Mouse (Mus musculus): ENCODE measurements around the gene Acsl1.

Acsl1 gene

GRCm38 (mm10) chr8:46475404-46475803 lies 4.6 kb downstream of the Acsl1 start:
- DNase-seq (ENCODE audit: low spot score in 2 of 2): no peak

- DNase-seq (ENCODE audit: low spot score in 2 of 2): peak in 1 of 2 experiments; percentile 56
These were observed 5.1 kb downstream of the Acsl1 start for GRCm38 (mm10) chr8:46475942-46476341.

- DNase-seq (ENCODE audit: low spot score in 2 of 2): peak in 1 of 2 experiments; percentile 63
These were observed 7.1 kb downstream of the Acsl1 start for GRCm38 (mm10) chr8:46477747-46478458.

- no peak for DNase-seq (ENCODE audit: low spot score in 2 of 2)
These were observed 7.9 kb downstream of the Acsl1 start for GRCm38 (mm10) chr8:46478783-46479182.

GRCm38 (mm10) chr8:46479794-46480532 lies 9.1 kb downstream of the Acsl1 start:
- peak; percentile 12 to 58 for DNase-seq (ENCODE audit: low spot score in 2 of 2)

GRCm38 (mm10) chr8:46480533-46480900 lies 9.7 kb downstream of the Acsl1 start:
- DNase-seq (ENCODE audit: low spot score in 2 of 2): peak in 1 of 2 experiments; percentile 56

DNA sequence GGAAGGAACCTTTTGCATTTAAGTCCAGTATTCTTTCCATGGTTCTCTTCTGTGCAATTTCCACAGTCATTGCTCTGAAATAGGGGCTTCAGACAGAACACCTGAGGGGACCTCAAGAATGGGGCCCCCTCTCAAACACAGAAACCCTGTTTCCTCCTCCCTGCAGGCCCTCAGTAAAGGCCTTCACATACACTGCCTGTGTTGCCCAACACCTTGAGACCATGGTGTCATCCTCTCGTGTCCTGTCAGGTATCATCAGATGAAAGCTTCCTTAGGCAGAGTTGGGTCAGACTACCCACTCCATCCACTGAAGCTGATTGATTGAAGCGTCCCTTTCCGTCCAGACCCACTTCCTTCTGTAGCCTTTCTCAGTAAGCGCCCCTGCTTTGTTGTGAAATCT lies 11.9 kb downstream of the Acsl1 start:
- peak; percentile 9 to 55 for DNase-seq (ENCODE audit: low spot score in 2 of 2)

- DNase-seq (ENCODE audit: low spot score in 2 of 2): peak in 1 of 2 experiments; percentile 5
These were observed 12.4 kb downstream of the Acsl1 start for GRCm38 (mm10) chr8:46483247-46483646.

DNA sequence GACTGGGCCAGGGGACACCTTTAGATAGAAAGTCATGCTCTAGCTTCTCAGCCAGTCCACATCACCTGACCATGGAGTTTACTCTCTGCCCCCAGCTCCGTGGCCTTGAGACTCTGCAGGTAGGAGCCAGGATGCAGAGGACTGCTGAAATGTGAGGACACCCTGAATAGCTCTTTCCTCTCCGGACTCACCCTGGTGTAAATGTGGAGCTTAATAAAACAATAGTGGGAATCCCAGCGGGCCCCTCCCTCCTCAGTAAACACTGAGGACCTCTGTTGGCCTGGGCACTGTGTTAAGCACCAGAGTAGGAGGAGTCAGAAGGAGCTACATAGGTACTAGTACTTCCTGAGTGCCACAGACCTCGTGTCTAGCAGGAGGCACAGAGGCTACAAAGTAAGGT lies 13.2 kb downstream of the Acsl1 start:
- DNase-seq (ENCODE audit: low spot score in 2 of 2): peak in 1 of 2 experiments; percentile 11

DNA sequence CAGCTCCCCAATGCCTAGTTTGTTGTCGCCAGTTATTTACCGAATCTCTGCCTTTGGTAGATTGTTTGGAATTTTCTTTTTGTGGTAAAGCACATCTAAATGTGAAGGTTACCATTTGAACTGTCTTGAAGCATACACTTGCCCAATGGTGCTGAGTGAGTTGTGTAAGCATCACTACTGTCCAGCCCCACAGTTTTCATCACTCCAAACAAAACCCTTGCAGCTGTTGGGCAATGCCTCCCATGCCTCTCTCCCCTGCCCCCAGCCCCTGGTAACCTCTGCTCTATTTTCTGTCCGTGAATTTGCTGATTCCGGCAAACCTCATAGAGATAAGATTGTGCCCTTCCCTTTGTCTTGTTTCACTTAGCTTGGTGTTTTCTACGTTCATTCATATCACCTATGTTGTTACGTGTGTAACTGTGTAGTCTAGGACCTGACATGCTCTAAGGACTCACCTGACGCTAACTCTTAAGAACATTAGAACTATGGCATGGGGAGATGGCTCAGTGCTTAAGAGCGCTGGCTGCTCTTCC lies 14.2 kb downstream of the Acsl1 start:
- peak; percentile 16 to 59 for DNase-seq (ENCODE audit: low spot score in 2 of 2)

DNA sequence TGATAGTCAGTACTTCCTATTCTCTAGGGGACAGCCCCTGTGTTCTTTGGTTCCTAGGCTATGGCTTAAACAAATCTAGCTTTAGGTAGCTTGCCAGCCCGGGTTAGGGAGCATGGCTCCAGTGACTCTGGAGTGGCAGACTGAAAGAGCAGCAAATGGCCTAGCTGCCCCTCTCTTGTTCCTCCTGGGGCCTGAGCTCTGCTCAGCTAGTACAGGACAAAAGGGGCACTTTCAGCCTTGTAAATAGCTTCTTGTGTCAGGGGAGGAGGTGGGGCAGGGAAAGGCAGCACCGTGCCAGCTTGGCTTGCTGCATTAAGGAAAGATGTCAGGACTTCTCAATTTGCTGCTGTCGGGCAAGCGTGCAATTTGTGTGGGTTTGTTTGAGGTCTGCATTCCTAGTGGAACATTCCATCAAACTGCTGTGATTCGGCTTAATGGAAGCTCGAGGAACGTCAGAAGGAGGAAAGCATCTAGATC lies 17.3 kb downstream of the Acsl1 start:
- peak in 1 of 2 experiments; percentile 55 for DNase-seq (ENCODE audit: low spot score in 2 of 2)

DNA sequence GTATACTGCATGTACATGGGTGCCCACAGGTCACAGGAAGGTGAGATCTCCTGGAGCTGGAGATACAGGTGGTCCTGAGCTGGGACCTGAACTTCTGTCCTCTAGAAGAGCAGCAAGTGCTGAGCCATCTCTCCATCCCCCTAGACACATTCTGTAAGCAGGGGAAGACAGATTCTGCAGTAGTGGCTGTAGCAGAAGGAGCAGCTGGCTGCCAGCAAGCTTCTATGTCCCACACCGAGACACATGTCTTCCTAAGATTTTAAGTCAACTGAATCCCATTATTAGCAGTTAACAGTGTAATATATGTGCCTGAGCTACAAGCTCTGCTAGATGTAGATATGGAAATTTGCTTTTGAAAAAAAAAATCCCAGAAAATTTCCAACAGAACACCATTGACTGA lies 18.4 kb downstream of the Acsl1 start:
- DNase-seq (ENCODE audit: low spot score in 2 of 2): no peak

DNA sequence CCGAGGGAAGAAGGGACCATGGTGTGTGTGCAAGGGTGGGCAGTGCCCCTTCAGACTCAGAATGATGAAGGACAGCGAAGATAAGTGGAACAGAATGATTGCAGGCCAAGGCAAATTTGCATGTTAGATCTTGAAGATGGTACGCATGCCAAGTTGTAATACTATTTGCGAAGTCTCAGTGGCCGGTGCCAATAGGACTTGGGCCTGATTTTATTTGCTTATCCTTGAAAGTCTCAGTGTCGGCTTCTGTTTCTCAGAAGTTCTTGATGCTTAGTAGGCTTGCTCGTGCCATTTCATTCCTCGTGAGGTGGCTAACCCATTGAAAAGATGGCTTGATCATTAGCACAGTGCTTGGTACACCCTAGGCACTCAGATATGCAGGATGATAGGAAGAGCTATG lies 19.4 kb downstream of the Acsl1 start:
- no peak for DNase-seq (ENCODE audit: low spot score in 2 of 2)

DNA sequence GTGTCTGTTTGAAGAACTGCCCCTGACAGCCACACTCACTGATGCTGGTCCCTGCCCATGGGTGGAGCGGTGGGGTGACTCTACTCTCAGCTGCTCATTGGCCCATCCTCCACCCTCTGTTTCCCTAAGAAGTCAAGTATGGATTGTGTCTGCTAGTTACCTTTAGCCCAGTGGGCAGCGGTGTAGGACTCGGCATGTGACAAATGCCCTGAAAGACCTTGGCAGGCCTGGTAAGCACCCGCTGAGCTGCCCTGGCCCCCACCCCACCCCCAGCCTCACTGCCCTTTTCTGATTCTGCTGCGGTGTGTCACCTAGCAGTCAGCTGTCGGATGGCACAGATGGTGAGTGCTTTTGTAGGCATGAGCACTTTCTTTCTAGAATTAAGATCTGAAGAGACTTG lies 20.0 kb downstream of the Acsl1 start:
- DNase-seq (ENCODE audit: low spot score in 2 of 2): no peak

DNA sequence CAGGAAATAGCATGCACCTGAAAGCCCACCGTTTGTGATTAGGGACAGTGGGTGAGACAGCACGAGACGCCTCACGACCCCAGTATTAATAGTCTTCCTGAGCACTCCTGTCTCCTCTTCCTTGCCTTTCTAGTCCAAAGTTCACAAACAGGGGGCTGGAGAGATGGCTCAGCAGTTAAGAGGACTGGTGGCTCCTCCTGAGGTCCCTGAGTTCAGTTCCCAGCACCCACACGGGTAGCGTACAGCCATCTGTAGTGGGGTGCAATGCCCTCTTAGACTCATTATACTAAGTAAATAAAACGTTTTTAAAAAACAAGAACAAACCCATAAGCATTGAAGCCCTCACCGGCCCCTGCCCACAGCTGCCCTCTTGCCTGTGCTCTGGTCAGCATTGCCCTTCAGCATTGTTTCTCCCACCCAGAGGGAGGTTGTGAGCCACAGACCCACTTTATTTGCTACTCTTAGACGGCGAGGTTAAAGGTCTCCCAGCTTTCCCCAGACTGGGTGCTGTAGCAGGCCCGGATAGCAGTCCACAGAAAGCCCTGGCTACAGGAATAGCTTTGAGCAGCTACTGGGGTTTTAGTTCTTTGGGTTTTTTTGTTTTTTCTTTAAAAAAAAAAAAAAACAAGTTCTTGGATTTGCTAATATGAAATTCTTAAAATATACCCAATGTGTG lies 22.8 kb downstream of the Acsl1 start:
- DNase-seq (ENCODE audit: low spot score in 2 of 2): no peak

- no peak for DNase-seq (ENCODE audit: low spot score in 2 of 2)
These were observed 26.0 kb downstream of the Acsl1 start for GRCm38 (mm10) chr8:46496852-46497251.

- DNase-seq (ENCODE audit: low spot score in 2 of 2): no peak
These were observed 26.6 kb downstream of the Acsl1 start for GRCm38 (mm10) chr8:46497314-46498011.

- DNase-seq (ENCODE audit: low spot score in 2 of 2): no peak
These were observed 28.7 kb downstream of the Acsl1 start for GRCm38 (mm10) chr8:46499376-46500061.

GRCm38 (mm10) chr8:46502333-46503071 lies 31.7 kb downstream of the Acsl1 start:
- no peak for DNase-seq (ENCODE audit: low spot score in 2 of 2)

GRCm38 (mm10) chr8:46503072-46503695 lies 32.3 kb downstream of the Acsl1 start:
- no peak for DNase-seq (ENCODE audit: low spot score in 2 of 2)

Measured in spleen, postnatal 4 days (tissue).